Mouse (Mus musculus) liver, embryonic 16.5 days (tissue): ENCODE measurements at regions not wholly inside any gene's neighbourhood (a gene's known extent, or its start where the extent isn't known, plus 50 kb on each side); places are given as distances from the start of the nearest gene placed in this dataset.

Experiments used
- ATAC-seq: fragments of 200-750 bp; cut with Nextera tagmentation; 2 replicates; pipeline ENCODE4 v1.8.0; 2017; ENCODE audit warnings: low read depth, mild to moderate bottlenecking, moderate number of reproducible peaks, moderate library complexity
- H3K27ac ChIP-seq: fragments of 300-500 bp; sonication (generic); 2 replicates; pipeline ENCODE4 v1.5.1; 2014; ENCODE audit warnings: mild to moderate bottlenecking, low read length
- H3K27me3 ChIP-seq: fragments of 300-500 bp; sonication (generic); 2 replicates; pipeline ENCODE4 v1.6.1; 2014; ENCODE audit warnings: low read depth, low read length, mixed read lengths; ENCODE audit not compliant: control insufficient read depth, insufficient read depth
- H3K36me3 ChIP-seq: fragments of 300-500 bp; sonication (generic); 2 replicates; pipeline ENCODE4 v1.6.1; 2014; ENCODE audit warnings: mild to moderate bottlenecking; ENCODE audit not compliant: control insufficient read depth, insufficient read depth
- H3K4me1 ChIP-seq: fragments of 300-500 bp; sonication (generic); 2 replicates; pipeline ENCODE4 v1.6.1; 2014; ENCODE audit warnings: low read depth, low read length, mixed read lengths; ENCODE audit not compliant: control insufficient read depth
- H3K4me2 ChIP-seq: fragments of 300-500 bp; sonication (generic); 2 replicates; pipeline ENCODE4 v1.6.1; 2014; ENCODE audit warnings: low read depth, low read length, mixed read lengths
- H3K4me3 ChIP-seq: fragments of 300-500 bp; sonication (generic); 2 replicates; pipeline ENCODE4 v1.5.1; 2014; ENCODE audit warnings: low read depth, mild to moderate bottlenecking, low read length
- H3K9ac ChIP-seq: fragments of 300-500 bp; sonication (generic); 2 replicates; pipeline ENCODE4 v1.6.1; 2014; ENCODE audit warnings: low read depth, low read length
- H3K9me3 ChIP-seq: fragments of 300-500 bp; sonication (generic); replicated peaks from 2 replicates; pipeline ENCODE4 v1.6.1; 2016; ENCODE audit warnings: low read length; ENCODE audit not compliant: control insufficient read depth
- WGBS: fragments of 180-500 bp; shearing (Covaris S2); extraction: QIAGEN DNeasy Blood & Tissue Kit; methylation state at CpG from one replicate; pipeline ENCODE4 v1.1.7; 2014; ENCODE audit not compliant: insufficient replicate concordance; 5-methylcytosine and 5-hydroxymethylcytosine counted together

DNA sequence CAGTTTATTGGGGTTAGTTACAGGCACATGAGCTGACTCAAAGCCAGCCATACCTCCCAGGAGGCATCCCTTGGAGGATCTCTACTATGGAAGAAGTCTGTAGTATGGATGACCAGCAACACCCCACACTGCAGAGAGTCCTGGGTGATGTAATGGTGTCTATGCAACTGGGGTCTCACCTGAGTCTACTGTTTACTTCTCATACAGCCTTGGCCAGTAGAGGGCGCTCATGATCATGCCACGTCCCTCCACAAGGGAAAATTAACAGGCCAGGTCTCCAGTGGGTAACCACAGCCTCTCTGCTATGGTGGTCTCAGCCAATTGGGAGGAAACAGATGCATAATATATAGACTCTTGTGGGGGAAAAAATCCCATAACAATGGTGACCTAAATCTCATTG, 111.7 kb downstream of the Cdh26 start:
- no peak overlapping the region for H3K27ac ChIP-seq

DNA sequence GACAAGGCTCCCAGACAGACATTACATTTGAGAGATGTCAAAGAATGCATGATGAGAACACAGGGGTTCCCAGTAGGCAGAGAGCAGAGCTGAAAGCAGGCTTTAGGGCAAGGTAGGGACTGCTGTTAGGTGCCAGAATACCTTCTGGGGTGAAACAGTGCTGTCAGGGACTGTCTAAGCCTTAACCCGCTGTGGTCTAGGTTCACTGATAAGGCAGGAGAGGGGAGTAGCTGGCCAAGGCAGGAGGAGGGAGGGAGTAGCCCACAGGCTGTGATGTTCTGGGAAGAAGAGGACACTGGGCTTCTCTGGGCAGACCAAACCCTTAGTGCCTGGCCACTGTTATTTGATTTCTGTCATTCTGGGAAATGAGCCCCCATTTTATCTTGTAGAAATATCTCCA, 114.1 kb downstream of the Cdh26 start:
- no peak overlapping the region for H3K27ac ChIP-seq
- H3K9me3 ChIP-seq = no peaks in the 10 kb centered on the region
- no peak overlapping the region for H3K9ac ChIP-seq
- no peaks in the 10 kb centered on the region for H3K36me3 ChIP-seq
- no peaks in the 10 kb centered on the region for H3K4me1 ChIP-seq
- no peak for ATAC-seq
- no peak overlapping the region for H3K4me2 ChIP-seq
- H3K4me3 ChIP-seq = no peak overlapping the region
- WGBS = 5% methylated on average over 1 of the region's 1 CpGs
- H3K27me3 ChIP-seq = no peaks in the 10 kb centered on the region

More for the DNA sequence above, 111.7 kb downstream of the Cdh26 start:
- no peak overlapping the region for H3K9ac ChIP-seq
- no peak overlapping the region for H3K4me2 ChIP-seq
- no peak overlapping the region for H3K4me3 ChIP-seq
- 3% methylated on average over 2 of the region's 2 CpGs for WGBS
- ATAC-seq = no peak
- no peaks in the 10 kb centered on the region for H3K27me3 ChIP-seq
- no peaks in the 10 kb centered on the region for H3K9me3 ChIP-seq
- no peaks in the 10 kb centered on the region for H3K36me3 ChIP-seq
- no peaks in the 10 kb centered on the region for H3K4me1 ChIP-seq

DNA sequence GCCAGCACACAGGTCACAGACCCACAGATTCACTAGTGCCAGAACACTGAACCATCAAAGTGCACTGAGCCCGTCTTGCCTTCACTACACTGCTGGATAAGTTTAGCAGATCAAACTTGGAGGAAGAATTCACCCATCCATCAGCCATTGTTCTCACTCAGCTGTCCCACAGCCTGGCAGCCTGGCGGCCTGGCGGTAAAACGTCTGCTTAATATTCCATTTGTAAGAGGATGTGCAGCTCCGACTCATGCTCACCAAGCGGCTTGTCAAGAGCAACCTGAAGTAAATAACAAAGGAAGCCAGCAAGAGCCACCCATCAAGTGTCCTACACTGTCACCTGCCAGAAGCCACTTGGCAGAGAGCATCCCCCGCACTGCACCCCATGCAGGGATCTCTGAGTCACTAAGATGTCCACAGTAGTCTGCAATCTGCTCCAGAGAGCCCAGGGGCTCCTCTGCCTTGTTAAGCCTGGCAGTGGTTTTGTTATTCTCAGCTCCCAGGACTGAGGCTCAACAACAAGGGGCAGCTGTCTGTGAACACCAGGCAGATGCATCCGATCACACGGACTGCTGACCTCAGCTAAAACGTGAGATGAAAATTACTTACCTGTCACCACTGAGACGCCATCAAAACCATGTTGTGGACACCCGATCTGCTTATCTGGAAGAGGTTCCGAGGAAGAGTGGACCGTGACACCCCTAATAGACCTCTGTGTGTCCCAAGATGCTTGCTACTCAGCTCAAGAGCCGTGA, 115.4 kb downstream of the Cdh26 start:
- Histone ChIP-seq H3K27me3 (no peaks in the 10 kb centered on the region), H3K4me2 (no peak overlapping the region), H3K36me3 (no peaks in the 10 kb centered on the region), H3K4me1 (no peaks in the 10 kb centered on the region), H3K4me3 (no peak overlapping the region), H3K9me3 (no peaks in the 10 kb centered on the region), H3K9ac (no peak overlapping the region), H3K27ac (no peak overlapping the region)
- 60% methylated on average over 15 of the region's 15 CpGs for WGBS
- no peak for ATAC-seq

DNA sequence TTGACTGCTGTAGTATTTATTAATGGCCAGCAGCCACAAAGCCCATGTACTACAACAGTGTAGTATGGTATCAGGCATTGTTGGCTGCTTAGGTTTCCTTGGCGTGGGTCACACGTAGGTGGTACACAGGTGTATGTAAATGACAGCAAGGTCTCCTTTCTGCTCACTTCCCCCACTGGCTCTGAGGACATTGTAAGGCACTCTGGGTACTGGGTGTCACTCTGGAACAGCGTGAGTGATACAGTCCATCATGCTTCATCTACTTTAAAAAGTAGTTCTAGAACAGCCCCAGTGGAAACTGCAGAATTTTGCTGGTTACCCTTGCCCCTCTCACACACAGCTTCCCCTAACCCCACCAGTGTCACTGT, 116.0 kb downstream of the Cdh26 start:
- Histone ChIP-seq H3K27me3 (no peaks in the 10 kb centered on the region), H3K9me3 (no peaks in the 10 kb centered on the region), H3K9ac (no peak overlapping the region), H3K4me3 (no peak overlapping the region), H3K27ac (no peak overlapping the region), H3K4me1 (no peaks in the 10 kb centered on the region), H3K4me2 (no peak overlapping the region), H3K36me3 (no peaks in the 10 kb centered on the region)
- 61% methylated on average over 3 of the region's 3 CpGs for WGBS
- ATAC-seq = no peak

DNA sequence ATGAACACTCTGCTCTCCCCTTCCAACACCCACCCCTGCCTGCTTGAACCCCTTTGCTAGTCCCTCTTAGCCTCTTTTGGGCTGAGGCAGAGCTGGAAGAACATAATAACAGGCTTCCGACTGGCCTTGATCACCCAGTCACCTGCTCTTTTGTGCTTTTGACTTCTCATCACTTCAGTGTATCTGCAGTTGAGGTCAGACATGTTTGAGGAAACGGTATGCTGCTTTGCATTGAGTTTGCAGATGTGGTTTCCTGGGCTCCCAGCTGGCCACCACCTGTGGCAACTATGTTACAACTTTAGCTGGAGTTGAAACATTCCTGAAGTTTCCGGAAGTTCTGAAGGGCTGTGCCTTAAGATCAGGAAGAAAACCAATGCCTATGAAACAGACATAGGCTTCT, 116.6 kb downstream of the Cdh26 start:
- H3K4me3 ChIP-seq = no peak overlapping the region
- ATAC-seq = no peak
- H3K36me3 ChIP-seq = no peaks in the 10 kb centered on the region
- H3K27me3 ChIP-seq = no peaks in the 10 kb centered on the region
- no peaks in the 10 kb centered on the region for H3K4me1 ChIP-seq
- WGBS = 56% methylated on average over 3 of the region's 3 CpGs
- H3K9me3 ChIP-seq = no peaks in the 10 kb centered on the region
- no peak overlapping the region for H3K27ac ChIP-seq
- H3K4me2 ChIP-seq = no peak overlapping the region
- no peak overlapping the region for H3K9ac ChIP-seq

DNA sequence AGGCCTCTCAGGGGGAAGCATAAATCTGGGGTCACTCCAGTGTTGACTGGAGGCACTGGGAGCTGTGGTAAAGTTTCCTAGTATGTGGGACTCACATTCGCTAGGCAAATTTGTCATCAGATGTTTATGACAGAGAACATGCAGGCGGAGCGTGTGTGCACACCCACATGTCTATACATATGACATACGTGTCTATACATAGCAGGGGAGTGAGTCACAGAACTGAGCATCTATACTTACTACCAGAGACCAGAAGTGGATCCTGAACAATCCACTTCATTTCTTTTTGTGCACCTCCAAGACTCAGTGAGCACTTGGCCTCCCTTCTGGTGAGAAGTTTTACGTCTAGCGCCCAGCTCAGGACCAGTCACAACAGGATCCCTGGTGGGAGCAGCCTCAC, 118.6 kb downstream of the Cdh26 start:
- Histone ChIP-seq H3K36me3 (no peaks in the 10 kb centered on the region), H3K27me3 (no peaks in the 10 kb centered on the region), H3K4me3 (no peak overlapping the region), H3K4me1 (no peaks in the 10 kb centered on the region), H3K9me3 (no peaks in the 10 kb centered on the region), H3K4me2 (no peak overlapping the region), H3K9ac (no peak overlapping the region), H3K27ac (no peak overlapping the region)
- no peak for ATAC-seq
- WGBS = 73% methylated on average over 6 of the region's 6 CpGs

DNA sequence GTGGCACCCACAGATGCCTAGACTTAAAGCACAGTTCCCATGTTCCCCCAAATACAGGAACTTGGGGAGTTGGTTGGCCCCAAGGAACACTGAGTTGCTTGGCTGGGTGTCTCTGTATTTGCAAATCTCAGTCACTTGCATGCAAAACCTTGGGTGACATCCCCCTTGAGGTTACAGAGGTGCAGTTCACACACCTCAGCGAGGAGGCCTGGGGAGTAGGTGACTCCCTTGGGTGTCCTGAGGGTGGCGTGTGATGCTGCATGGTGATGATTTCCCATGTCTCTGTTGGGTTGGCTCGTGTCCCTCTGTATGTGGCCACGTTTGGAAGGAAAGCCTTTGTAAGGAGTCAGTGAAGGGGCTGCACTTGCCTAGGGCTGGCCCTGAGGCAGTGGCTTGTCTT, 123.4 kb downstream of the Cdh26 start:
- H3K27me3 ChIP-seq = no peaks in the 10 kb centered on the region
- H3K36me3 ChIP-seq = no peaks in the 10 kb centered on the region
- no peak overlapping the region for H3K4me3 ChIP-seq
- no peak overlapping the region for H3K4me2 ChIP-seq
- WGBS = 55% methylated on average over 4 of the region's 4 CpGs
- no peaks in the 10 kb centered on the region for H3K9me3 ChIP-seq
- no peak overlapping the region for H3K9ac ChIP-seq
- no peak for ATAC-seq
- no peak overlapping the region for H3K27ac ChIP-seq
- H3K4me1 ChIP-seq = no peaks in the 10 kb centered on the region

DNA sequence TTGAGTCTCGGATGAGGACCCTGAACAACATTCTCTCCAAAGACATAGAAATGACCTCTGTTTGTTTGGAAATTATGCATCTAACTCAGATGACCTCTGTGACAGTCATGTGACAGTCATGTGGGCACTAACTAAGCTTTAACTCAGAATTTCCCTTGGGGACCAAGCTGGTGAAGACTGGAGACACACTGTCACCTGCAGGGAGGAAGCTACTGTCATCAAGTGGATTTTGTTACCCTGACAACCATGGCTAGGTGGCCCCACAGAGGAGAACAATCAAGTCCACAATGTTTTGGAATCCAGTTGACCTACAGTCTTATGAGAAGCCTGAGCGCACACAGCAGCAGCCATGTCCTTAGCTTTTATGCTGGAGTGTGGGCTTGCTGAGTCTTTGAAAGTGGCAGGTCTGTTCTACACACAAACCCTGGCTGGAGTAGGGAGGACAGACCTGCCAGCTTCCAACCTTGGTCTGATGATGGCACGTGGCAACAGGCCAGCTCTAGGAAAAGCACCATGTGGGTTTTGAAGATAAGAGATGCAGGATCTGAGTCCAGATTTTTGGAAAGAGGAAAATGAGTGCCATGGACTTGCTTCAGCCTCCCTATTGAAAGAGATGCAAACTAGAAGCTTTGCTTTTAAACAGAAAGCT, 125.5 kb downstream of the Cdh26 start:
- Histone ChIP-seq H3K27me3 (no peaks in the 10 kb centered on the region), H3K4me3 (no peak overlapping the region), H3K4me2 (no peak overlapping the region), H3K4me1 (no peaks in the 10 kb centered on the region), H3K9ac (no peak overlapping the region), H3K9me3 (no peaks in the 10 kb centered on the region), H3K27ac (no peak overlapping the region), H3K36me3 (no peaks in the 10 kb centered on the region)
- no peak for ATAC-seq
- WGBS = 53% methylated on average over 3 of the region's 3 CpGs

DNA sequence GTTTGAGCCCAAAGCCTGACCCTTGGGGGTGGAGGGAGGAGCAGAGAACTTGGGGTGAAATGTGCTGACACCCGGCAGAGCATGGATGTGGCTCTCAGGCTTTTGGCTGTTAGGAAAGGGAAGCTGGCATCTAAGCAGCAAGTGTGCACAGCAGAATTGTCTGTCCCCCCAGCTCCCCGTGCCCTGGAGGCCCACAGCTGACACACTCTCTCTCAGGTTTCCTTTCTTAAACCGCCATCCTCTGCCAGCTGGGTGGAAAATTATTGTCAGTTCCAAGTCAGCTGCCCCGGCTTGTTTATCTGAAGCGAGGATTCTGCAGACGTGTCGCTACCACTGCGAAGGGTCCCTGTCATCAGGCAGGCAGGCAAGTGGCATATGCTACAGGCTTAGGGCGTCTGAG, 127.6 kb downstream of the Cdh26 start:
- WGBS = 49% methylated on average over 9 of the region's 9 CpGs

More for the DNA sequence above, 127.6 kb downstream of the Cdh26 start:
- Histone ChIP-seq H3K4me2 (no peak overlapping the region), H3K9ac (no peak overlapping the region), H3K4me1 (no peaks in the 10 kb centered on the region), H3K9me3 (no peaks in the 10 kb centered on the region), H3K4me3 (no peak overlapping the region), H3K27ac (no peak overlapping the region), H3K27me3 (no peaks in the 10 kb centered on the region), H3K36me3 (no peaks in the 10 kb centered on the region)
- no peak for ATAC-seq
